In genomic region chr13:97902821-97903220, GRCm38 (mm10) we compare ENCODE assay signal across 22 mouse cellular contexts.
DNase-seq lines count a peak whose midpoint lies in the region; ATAC-seq lines count a peak whose summit lies in the region.
"Had no signal": no experiment of that assay in that cellular context is flagged by ENCODE, and none has a peak within 500 bp of the region (broad histone marks: within the 10 kb centered on the region; RNA-seq: fewer than 3 reads in every experiment).

No protein-coding gene starts in this region.

- 86% methylated on average over 8 of the region's 8 CpGs for WGBS in forebrain, embryonic 12.5 days

- no peaks in the 10 kb centered on the region for H3K4me1 ChIP-seq in brown adipose tissue, adult 24 weeks (ENCODE audit: control insufficient read depth, insufficient read depth, insufficient read length, low read length)
- peaks cover 21% of the 10 kb centered on the region for H3K4me1 ChIP-seq in forebrain, embryonic 12.5 days
- H3K4me1 ChIP-seq: heart, embryonic 10.5 days had no signal

- 0 out of 2 replicates have a peak overlapping the region, but pooled peaks have one; percentile 1 for H3K27ac ChIP-seq in brown adipose tissue, adult 24 weeks (replicated peaks; ENCODE audit: low read depth, low read length)
- no peak overlapping the region for H3K27ac ChIP-seq in forebrain, embryonic 12.5 days
- H3K27ac ChIP-seq: forebrain, embryonic 13.5 days; heart, embryonic 10.5 days; hindbrain, embryonic 13.5 days; hindbrain, postnatal 0 days had no signal

- H3K4me2 ChIP-seq in forebrain, embryonic 12.5 days = no peak overlapping the region
- H3K4me2 ChIP-seq: forebrain, embryonic 13.5 days; hindbrain, embryonic 13.5 days had no signal

- H3K9me3 ChIP-seq in forebrain, embryonic 12.5 days = no peaks in the 10 kb centered on the region
- H3K9me3 ChIP-seq: forebrain, embryonic 13.5 days; heart, embryonic 10.5 days; hindbrain, embryonic 13.5 days had no signal

- no peak overlapping the region for H3K9ac ChIP-seq in forebrain, embryonic 12.5 days
- H3K9ac ChIP-seq: forebrain, embryonic 13.5 days; forebrain, postnatal 0 days; hindbrain, embryonic 13.5 days had no signal

- H3K4me3 ChIP-seq in brown adipose tissue, adult 24 weeks (ENCODE audit: insufficient read depth, low read depth, low read length) = no peak overlapping the region
- no peak overlapping the region for H3K4me3 ChIP-seq in forebrain, embryonic 12.5 days (replicated peaks)
- H3K4me3 ChIP-seq: forebrain, embryonic 13.5 days; heart, embryonic 10.5 days; hindbrain, embryonic 13.5 days had no signal

- no peaks in the 10 kb centered on the region for H3K27me3 ChIP-seq in forebrain, embryonic 12.5 days
- H3K27me3 ChIP-seq: forebrain, embryonic 13.5 days; hindbrain, embryonic 13.5 days; Patski had no signal

- intact Hi-C loops in heart, postnatal 36 days (cut with DNase I) = no loop called here

- DNase-seq in heart, adult 11 months = peak; percentile 52
- DNase-seq in heart, postnatal 36 days = no peak
- peak; percentile 9 for DNase-seq in CD4-positive, CD25-positive, alpha-beta regulatory T cell, adult 2 months (ENCODE audit: low read depth, low spot score)
- no peak for DNase-seq in cerebellum, adult 9-11 months
- DNase-seq: adrenal gland, adult 2 months; adrenal gland, postnatal 25 days; cerebellum, adult 2 months; cerebellum, postnatal 14 days; forebrain, postnatal 0 days; gastrocnemius, postnatal 36 days; heart, adult 18-20 months; heart, postnatal 10 days; kidney, adult 2 months had no signal

- H3K36me3 ChIP-seq in forebrain, embryonic 12.5 days (replicated peaks) = no peaks in the 10 kb centered on the region
- H3K36me3 ChIP-seq: heart, embryonic 10.5 days; hindbrain, embryonic 13.5 days had no signal

- peak; percentile 62 for ATAC-seq in inflammation-experienced regulatory T-cells, adult 6 months
- ATAC-seq in forebrain, embryonic 12.5 days (ENCODE audit: low FRiP score) = no peak
- ATAC-seq: forebrain, embryonic 13.5 days; forebrain, postnatal 0 days; hindbrain, postnatal 0 days; intestine, embryonic 16.5 days; Patski had no signal

Comparison
In these comparisons a context has a peak if more than half of its experiments do, and no peak if none do; other contexts are left out.
1. DNase-seq: peak in heart, adult 11 months (single experiment) and CD4-positive, CD25-positive, alpha-beta regulatory T cell, adult 2 months (single experiment); none in heart, postnatal 36 days (0 of 2) and cerebellum, adult 9-11 months (single experiment).